Mouse (Mus musculus) lung, adult 2 months (tissue): ENCODE data around the gene Vpreb1.

Experiments
- CTCF ChIP-seq: fragments of 200-500 bp; IDR thresholded peaks from 2 replicates; pipeline ENCODE4 v1.5.1; 2011; ENCODE audit warnings: mild to moderate bottlenecking, low read length, control low read depth; ENCODE audit not compliant: insufficient read depth
- POLR2A ChIP-seq: fragments of 200-500 bp; IDR thresholded peaks from 2 replicates; pipeline ENCODE4 v1.6.1; 2011; ENCODE audit warnings: low read depth, mild to moderate bottlenecking, control low read depth, low read length, borderline replicate concordance; ENCODE audit errors: extremely low read depth

DNA sequence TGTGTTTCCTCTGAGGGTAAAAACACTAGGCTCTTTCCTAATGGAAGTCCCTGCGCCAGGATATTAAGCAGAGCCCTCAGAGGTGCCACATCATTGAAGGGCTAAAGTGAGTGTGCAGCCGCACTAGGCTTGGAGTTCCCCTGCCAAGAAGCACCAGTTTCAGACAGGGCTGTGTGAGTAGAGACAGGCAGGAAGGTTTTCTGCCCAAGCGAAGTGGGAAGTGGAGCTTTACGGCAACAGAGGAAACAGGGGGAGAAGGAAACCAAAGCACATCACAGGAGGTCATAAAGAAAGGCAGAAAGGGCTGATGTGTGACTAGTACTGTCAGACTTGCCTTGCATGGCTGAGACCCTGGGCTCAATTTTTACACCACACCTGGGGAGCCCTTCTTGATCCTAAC lies 31.7 kb upstream of the Vpreb1 start:
- TF ChIP-seq POLR2A, result 0 out of 2 replicates have a peak, but pooled peaks have one; percentile 17
- TF ChIP-seq CTCF, result no peak
